ENCODE assay signal across 15 mouse cellular contexts in the genomic region with DNA sequence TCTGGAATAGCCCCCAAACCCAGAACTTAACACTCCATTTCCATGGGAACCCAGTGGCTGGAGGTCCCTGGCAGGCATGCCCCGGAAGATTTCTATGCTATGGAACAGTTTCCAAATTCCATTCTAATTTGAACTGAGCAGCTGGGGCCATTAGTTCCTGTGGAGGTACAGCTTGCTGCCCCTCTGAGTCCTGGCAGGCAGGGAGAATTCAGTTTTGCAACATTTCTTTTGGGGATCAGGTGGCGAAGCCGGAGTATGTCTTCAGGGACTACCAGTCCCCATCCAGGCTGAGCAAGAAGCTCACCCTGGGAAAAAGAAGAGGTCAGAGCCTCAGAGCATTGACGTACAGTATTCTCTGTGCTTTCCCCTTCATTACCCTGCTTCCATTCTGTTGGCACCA.
A peak's percentile ranks its signal among the peaks of the same experiment; 100 is the strongest.
DNase-seq lines count a peak whose midpoint lies in the region; ATAC-seq lines count a peak whose summit lies in the region.
"Had no signal": no experiment of that assay in that cellular context is flagged by ENCODE, and none has a peak within 500 bp of the region (broad histone marks: within the 10 kb centered on the region; RNA-seq: fewer than 3 reads in every experiment).

No protein-coding gene starts in this region.

- no peak for ATAC-seq in cerebellum, adult (ENCODE audit: insufficient number of reproducible peaks, low FRiP score, low TSS enrichment)
- ATAC-seq: activated CD4-positive, CD25-positive, alpha-beta regulatory T cell, adult 4 months; forebrain, embryonic 15.5 days; inflammation-experienced regulatory T-cells, adult 6 months; intestine, postnatal 0 days; Patski had no signal

- intact Hi-C loops in left cerebral cortex, postnatal 4 days (cut with DNase I) = no loop called here
- intact Hi-C loops in left cerebral cortex, postnatal 36 days (cut with DNase I) = no loop called here
- intact Hi-C loops in gastrocnemius, postnatal 14 days (cut with DNase I; ENCODE audit: low total_unique reads) = no loop called here

- DNase-seq in cerebellum, adult 9-11 months = peak; percentile 20
- DNase-seq in left cerebral cortex, postnatal 4 days = peak; percentile 58
- no peak for DNase-seq in left cerebral cortex, postnatal 36 days (ENCODE audit: low spot score in 2 of 2)
- DNase-seq in cerebellum, postnatal 14 days = peak; percentile 72 to 78
- no peak for DNase-seq in gastrocnemius, postnatal 14 days
- DNase-seq: adrenal gland, postnatal 14 days; heart, adult 18-20 months; heart, postnatal 10 days; heart, postnatal 4 days had no signal

Comparison
In these comparisons a context has a peak if more than half of its experiments do, and no peak if none do; other contexts are left out.
1. DNase-seq: peak in cerebellum, adult 9-11 months (single experiment), left cerebral cortex, postnatal 4 days (single experiment) and cerebellum, postnatal 14 days (2 of 2); none in left cerebral cortex, postnatal 36 days (0 of 2) and gastrocnemius, postnatal 14 days (single experiment).